Mouse (Mus musculus) liver, embryonic 13.5 days (tissue): ENCODE results near the gene Paqr4. TPM values are rescaled to one million over a fixed set of nuclear protein-coding genes. Genes with fewer than 3 reads are reported as not detected.

Experiments used
- ATAC-seq: fragments of 200-750 bp; cut with Nextera tagmentation; 2 replicates; pipeline ENCODE4 v1.8.0; 2017; ENCODE audit warnings: low read depth, mild to moderate bottlenecking, moderate number of reproducible peaks, moderate library complexity
- DNase-seq: peaks from one replicate; pipeline ENCODE4 v3.0.0; 2022
- H3K27ac ChIP-seq: fragments of 300-500 bp; sonication (generic); 2 replicates; pipeline ENCODE4 v1.5.1; 2015; ENCODE audit warnings: moderate library complexity, mild to moderate bottlenecking, inconsistent platforms
- H3K27me3 ChIP-seq: fragments of 300-500 bp; sonication (generic); 2 replicates; pipeline ENCODE4 v1.6.1; 2015; ENCODE audit warnings: mild to moderate bottlenecking, inconsistent platforms
- H3K36me3 ChIP-seq: fragments of 300-500 bp; sonication (generic); 2 replicates; pipeline ENCODE4 v1.6.1; 2015; ENCODE audit warnings: mild to moderate bottlenecking, inconsistent platforms
- H3K4me1 ChIP-seq: fragments of 300-500 bp; sonication (generic); replicated peaks from 2 replicates; pipeline ENCODE4 v1.6.1; 2015; ENCODE audit warnings: inconsistent platforms
- H3K4me2 ChIP-seq: fragments of 300-500 bp; sonication (generic); 2 replicates; pipeline ENCODE4 v1.6.1; 2015; ENCODE audit warnings: inconsistent platforms, mild to moderate bottlenecking, moderate library complexity
- H3K4me3 ChIP-seq: fragments of 300-500 bp; sonication (generic); replicated peaks from 2 replicates; pipeline ENCODE4 v1.5.1; 2015; ENCODE audit warnings: mild to moderate bottlenecking, inconsistent platforms
- H3K9ac ChIP-seq: fragments of 300-500 bp; sonication (generic); 2 replicates; pipeline ENCODE4 v1.6.1; 2015; ENCODE audit warnings: mild to moderate bottlenecking, inconsistent platforms
- H3K9me3 ChIP-seq: fragments of 300-500 bp; sonication (generic); replicated peaks from 2 replicates; pipeline ENCODE4 v1.6.1; 2016; ENCODE audit warnings: inconsistent platforms
- WGBS: fragments of 180-500 bp; shearing (Covaris S2); methylation state at CpG from one replicate; pipeline ENCODE4 v1.1.7; 2015; ENCODE audit not compliant: insufficient replicate concordance; 5-methylcytosine and 5-hydroxymethylcytosine counted together
- polyA plus RNA-seq: library from polyadenylated mRNA; unstranded; fragments of >200 nt; fragmentation: Nextera tagmentation; extraction: Ambion mirVana; gene quantifications from 2 replicates; pipeline ENCODE4 v1.2.1, GENCODE M21; 2015

Gene Paqr4
- polyA plus RNA-seq, 1 experiment from 2014 or later, result 7.8 TPM

DNA sequence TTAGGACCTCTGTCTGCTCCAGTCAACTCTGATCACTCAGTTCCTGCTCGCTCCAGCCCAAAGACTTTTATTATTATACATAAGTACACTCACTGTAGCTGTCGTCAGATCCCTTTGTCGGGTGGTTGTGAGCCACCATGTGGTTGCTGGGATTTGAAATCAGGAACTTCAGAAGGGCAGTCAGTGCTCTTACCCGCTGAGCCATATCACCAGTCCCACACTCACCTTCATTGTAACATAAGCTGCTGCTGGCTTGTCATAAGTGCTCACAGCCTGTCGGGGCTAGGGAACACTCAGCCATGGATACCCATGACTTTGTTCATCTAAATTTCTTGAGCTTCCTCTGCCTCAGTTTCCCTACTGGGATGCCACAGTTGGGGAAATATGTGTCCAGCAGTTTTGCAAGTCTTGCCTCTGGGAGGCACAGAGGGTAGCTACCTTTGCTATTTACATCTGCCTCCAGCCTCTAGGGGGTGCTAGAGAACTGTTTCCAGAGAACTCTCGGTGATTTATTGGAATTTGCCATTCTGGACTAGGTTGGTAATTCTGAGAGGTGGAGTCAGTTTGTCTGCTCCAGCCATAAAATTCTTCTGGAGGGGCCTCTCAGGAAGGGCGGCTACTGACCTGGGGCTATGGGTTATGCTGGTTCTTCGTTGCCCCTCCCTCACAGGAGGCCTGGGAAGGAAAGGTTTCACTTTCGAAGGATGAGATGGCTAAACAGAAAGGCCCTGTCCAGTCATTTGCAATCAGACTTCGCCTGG, 8.1 kb upstream of the Paqr4 start:
- H3K36me3 ChIP-seq, result peaks cover 5% of the 10 kb centered on the region; the same call in 1 of the 2 replicates
- H3K9ac ChIP-seq, result 0 out of 2 replicates have a peak overlapping the region, but pooled peaks have one; percentile 2
- H3K4me2 ChIP-seq, result peak overlapping the region; percentile 38
- peaks cover 20% of the 10 kb centered on the region for H3K4me1 ChIP-seq
- ATAC-seq (peak; percentile 11; the same call in 1 of the 2 replicates), DNase-seq (peak; percentile 60)
- H3K27ac ChIP-seq, result no peak overlapping the region
- 24% methylated on average over 10 of the region's 10 CpGs for WGBS
- no peaks in the 10 kb centered on the region for H3K9me3 ChIP-seq
- H3K27me3 ChIP-seq, result peaks cover 50% of the 10 kb centered on the region
- peak overlapping the region; percentile 21 for H3K4me3 ChIP-seq

DNA sequence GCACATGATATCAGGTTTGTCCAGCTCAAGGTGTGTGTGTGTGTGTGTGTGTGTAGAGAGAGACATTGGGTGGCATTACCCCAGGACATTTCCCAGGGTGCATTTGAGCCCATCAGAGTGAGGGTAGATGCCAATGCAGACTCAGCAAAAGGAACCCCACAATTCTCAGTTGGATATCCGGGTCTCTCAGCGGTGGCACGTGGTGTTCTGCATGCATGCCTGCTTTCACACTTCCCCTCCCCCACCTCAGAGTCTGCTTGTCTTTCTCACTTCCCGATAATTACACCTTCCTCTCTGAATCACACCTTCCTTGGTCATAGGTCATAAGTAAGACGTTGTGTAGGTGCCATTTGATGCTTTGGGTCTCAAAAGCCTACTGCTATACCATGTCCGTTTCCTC, 7.4 kb upstream of the Paqr4 start:
- ATAC-seq, result no peak
- H3K4me1 ChIP-seq, result peaks cover 20% of the 10 kb centered on the region
- H3K9ac ChIP-seq, result no peak overlapping the region
- WGBS, result 17% methylated on average over 6 of the region's 6 CpGs
- no peak overlapping the region for H3K4me3 ChIP-seq
- H3K4me2 ChIP-seq, result no peak overlapping the region
- H3K36me3 ChIP-seq, result peaks cover 5% of the 10 kb centered on the region; the same call in 1 of the 2 replicates
- peaks cover 57% of the 10 kb centered on the region for H3K27me3 ChIP-seq
- H3K9me3 ChIP-seq, result no peaks in the 10 kb centered on the region
- H3K27ac ChIP-seq, result no peak overlapping the region
- no peak for DNase-seq

DNA sequence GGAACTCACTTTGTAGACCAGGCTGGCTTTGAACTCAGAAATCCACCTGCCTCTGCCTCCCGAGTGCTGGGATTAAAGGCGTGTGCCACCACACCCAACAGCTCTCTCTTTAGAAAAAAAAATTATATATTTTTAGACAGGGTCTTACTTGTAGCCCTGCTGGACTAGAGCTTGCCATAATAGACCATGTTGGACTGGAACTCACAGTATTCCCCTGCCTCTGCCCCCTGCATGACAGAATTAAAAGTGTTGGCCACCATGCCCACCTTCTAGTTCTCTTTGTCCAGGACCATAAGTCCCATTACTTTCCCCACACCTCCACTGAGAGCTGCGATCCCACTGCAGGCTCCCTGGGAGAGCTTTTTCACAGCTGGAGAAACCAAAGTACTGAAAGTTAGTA, 6.8 kb upstream of the Paqr4 start:
- H3K36me3 ChIP-seq, result peaks cover 3% of the 10 kb centered on the region; the same call in 1 of the 2 replicates
- WGBS, result 61% methylated on average over 3 of the region's 3 CpGs
- no peak overlapping the region for H3K27ac ChIP-seq
- H3K4me1 ChIP-seq, result peaks cover 22% of the 10 kb centered on the region
- H3K9ac ChIP-seq, result no peak overlapping the region
- ATAC-seq (no peak), DNase-seq (no peak)
- peaks cover 63% of the 10 kb centered on the region for H3K27me3 ChIP-seq
- H3K4me3 ChIP-seq, result no peak overlapping the region
- no peak overlapping the region for H3K4me2 ChIP-seq
- H3K9me3 ChIP-seq, result no peaks in the 10 kb centered on the region

DNA sequence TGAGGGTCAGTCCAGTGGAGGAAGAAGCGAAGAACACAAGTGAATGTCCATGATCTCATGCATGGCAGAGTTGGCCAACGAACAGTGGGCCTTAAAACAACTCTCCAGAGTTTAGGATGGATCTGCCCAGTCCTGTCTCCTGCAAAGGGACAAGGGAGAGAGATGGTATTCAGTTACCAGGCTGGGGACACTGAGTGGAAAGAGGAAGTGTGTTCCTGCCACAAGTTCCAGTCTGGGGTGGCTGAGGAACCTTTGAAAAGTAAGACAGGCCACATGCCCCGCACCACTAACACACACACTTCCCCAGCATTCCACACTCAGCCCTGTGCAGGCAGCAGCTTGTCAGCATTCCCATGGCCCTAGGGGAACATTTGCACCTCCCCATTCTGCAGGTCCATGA, 6.1 kb upstream of the Paqr4 start:
- Histone ChIP-seq H3K27ac (no peak overlapping the region), H3K4me1 (peaks cover 30% of the 10 kb centered on the region), H3K4me2 (no peak overlapping the region), H3K4me3 (no peak overlapping the region), H3K36me3 (no peaks in the 10 kb centered on the region), H3K9ac (no peak overlapping the region), H3K27me3 (peaks cover 70% of the 10 kb centered on the region), H3K9me3 (no peaks in the 10 kb centered on the region)
- WGBS, result 52% methylated on average over 3 of the region's 3 CpGs
- DNase-seq, result no peak
- ATAC-seq, result no peak

DNA sequence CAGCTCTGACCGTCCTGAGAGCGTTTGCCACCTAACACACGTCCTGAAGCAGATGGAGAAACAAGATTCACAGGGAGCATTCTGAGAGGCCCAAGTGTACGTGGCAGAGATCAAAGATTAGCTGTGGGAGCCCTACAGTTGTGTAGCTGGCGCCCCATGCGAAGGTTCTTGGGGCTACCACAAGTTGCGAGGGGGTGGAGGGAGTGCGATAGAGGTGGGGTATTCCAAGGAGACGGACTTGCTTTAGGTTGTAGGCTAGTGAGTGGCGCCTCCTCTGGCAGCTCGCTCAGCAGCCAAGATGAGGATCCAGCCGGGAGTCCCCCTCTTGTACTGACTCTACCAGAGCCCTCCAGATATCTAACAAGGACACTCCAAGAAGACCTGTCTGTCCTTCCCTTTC, 5.6 kb upstream of the Paqr4 start:
- WGBS, result 8% methylated on average over 12 of the region's 12 CpGs
- Histone ChIP-seq H3K4me3 (no peak overlapping the region), H3K4me2 (no peak overlapping the region; the same call in 1 of the 2 replicates), H3K9ac (no peak overlapping the region), H3K9me3 (no peaks in the 10 kb centered on the region), H3K27ac (no peak overlapping the region), H3K27me3 (peaks cover 75% of the 10 kb centered on the region), H3K36me3 (no peaks in the 10 kb centered on the region), H3K4me1 (peaks cover 34% of the 10 kb centered on the region)
- no peak for DNase-seq
- no peak for ATAC-seq

DNA sequence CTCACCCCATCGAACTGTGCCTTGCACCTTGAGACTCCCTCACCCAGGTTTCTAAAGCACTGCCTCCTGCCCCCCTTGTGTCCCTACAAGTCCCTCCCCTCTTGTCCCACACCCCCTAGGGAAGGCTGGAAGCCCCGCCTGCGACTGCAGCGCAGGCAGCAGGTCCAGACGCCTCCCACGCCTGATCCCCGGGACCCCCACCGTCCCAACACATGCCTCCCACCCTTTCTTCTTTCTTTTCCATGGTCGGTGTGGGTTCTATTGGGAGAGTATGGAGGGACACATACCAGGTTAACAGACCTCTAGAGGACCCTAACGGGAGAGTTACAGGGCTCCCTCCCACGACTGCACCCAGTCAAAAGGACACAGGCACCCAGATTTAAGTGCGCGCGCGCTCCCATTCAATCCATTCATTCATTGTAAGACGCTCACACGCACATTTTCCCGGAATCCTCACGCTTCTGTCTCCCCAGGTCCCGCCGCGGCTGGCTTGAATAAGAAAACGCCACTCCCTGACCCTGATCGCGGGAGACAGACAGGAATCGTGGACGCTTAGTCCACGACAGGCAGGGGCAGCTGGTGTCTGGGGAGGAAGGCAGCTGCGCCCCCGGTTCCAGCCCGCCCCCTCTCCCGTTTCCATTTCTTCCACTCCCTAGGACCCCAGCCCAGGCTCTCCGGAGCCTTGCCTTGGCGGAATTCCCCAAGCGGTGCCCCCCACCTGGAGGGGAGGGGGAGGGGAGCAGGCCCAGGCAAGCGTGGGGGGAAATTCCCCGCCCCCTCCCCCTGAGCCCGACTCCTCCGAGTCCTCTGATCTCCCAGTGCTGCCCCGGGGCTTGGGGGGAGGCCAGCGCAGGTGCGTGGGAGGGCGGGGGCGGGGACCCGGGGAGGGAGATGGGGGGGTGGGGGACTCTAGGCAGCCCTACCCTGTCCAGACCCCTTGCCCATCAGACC, 4.9 kb upstream of the Paqr4 start, which contains the start of gene Kremen2:
Gene Kremen2 (minus strand): TSS at position 533 of the 951 bp plus-strand sequence.
- no peak within 1 kb of the TSS; the same call in 1 of the 2 replicates for H3K27ac ChIP-seq
- no peaks in the 10 kb centered on the region for H3K36me3 ChIP-seq
- peak within 1 kb of the TSS; percentile 27 for H3K4me3 ChIP-seq
- no peak within 1 kb of the TSS for H3K9ac ChIP-seq
- H3K27me3 ChIP-seq, result peaks cover 82% of the 10 kb centered on the region
- ATAC-seq (no peak), DNase-seq (no peak)
- H3K9me3 ChIP-seq, result no peaks in the 10 kb centered on the region
- 3% methylated on average over 43 of the region's 45 CpGs for WGBS
- H3K4me1 ChIP-seq, result peaks cover 41% of the 10 kb centered on the region
- peak within 1 kb of the TSS; percentile 45 for H3K4me2 ChIP-seq

DNA sequence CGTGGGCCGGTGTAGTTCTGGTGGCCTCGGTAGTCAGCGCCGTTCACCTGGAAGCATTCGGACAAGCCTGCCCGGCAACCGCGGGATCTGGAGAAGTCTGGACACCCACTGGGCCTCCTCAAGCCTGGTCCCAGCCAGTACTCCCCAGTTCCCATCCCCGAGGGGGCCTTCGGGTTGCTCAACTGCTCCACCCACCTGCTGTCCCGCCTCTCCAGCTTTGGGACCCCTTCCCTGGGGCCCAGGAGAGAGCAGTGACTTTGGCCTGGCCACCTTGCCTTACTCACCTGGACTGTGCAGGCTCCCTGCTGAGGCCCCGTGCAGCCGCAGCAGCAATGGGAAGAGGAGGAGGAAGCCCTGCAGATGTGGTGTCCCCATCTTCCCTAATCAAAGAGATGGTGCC, 4.0 kb upstream of the Paqr4 start:
- no peak for ATAC-seq
- no peak overlapping the region for H3K4me3 ChIP-seq
- no peak overlapping the region for H3K9ac ChIP-seq
- peaks cover 51% of the 10 kb centered on the region for H3K4me1 ChIP-seq
- no peak overlapping the region for H3K4me2 ChIP-seq
- H3K9me3 ChIP-seq, result no peaks in the 10 kb centered on the region
- WGBS, result 6% methylated on average over 14 of the region's 14 CpGs
- peaks cover 91% of the 10 kb centered on the region for H3K27me3 ChIP-seq
- no peak for DNase-seq
- H3K27ac ChIP-seq, result no peak overlapping the region
- no peaks in the 10 kb centered on the region for H3K36me3 ChIP-seq

DNA sequence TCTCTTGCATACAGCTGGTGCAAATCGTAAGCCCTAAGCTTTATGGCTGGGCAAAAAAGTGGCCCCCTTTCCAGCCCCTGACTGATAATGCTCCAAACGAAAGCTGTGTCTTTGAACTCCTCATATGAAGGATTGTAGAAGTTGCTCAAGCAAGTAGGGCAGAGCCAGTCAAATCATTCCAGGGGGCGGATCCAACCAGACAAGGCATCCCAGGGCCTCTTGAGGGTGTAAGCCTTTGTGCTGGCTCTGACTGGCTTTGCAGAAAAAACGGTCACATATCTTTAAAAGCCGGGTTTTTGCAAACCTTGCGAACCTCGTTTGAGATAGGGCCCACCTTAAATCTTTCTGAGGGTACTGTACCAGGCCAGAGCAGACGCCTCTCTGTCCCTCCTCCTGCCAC, 3.4 kb upstream of the Paqr4 start:
- Histone ChIP-seq H3K4me1 (peaks cover 54% of the 10 kb centered on the region), H3K36me3 (no peaks in the 10 kb centered on the region), H3K9me3 (no peaks in the 10 kb centered on the region), H3K4me2 (no peak overlapping the region), H3K27ac (no peak overlapping the region), H3K9ac (no peak overlapping the region), H3K27me3 (peaks cover 97% of the 10 kb centered on the region), H3K4me3 (no peak overlapping the region)
- ATAC-seq, result no peak
- no peak for DNase-seq
- 16% methylated on average over 8 of the region's 8 CpGs for WGBS

DNA sequence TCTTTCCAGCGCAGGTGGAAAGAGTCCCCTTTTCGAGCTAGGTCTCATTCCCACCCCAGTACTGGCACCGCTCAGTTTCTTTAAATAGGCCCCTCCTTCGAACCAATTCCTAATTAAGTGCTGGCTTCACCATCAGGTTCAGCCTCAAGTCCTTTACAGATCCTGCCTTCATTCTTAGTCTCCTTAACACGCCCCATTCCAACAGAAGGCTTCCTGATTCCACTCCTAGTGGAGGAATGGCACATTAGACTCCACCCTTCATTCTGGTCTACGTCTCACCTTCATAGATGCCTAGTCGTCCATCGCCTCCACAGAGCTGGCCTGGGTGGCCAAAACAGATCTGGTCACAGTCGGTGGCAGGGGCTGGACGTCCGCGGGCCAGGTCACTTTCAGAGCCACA, 2.3 kb upstream of the Paqr4 start:
- no peak for DNase-seq
- Histone ChIP-seq H3K4me3 (0 out of 2 replicates have a peak overlapping the region, but pooled peaks have one; percentile 12), H3K27me3 (peaks cover 99% of the 10 kb centered on the region), H3K4me2 (no peak overlapping the region), H3K4me1 (peaks cover 58% of the 10 kb centered on the region), H3K9ac (no peak overlapping the region), H3K27ac (no peak overlapping the region), H3K36me3 (no peaks in the 10 kb centered on the region), H3K9me3 (no peaks in the 10 kb centered on the region)
- WGBS, result 46% methylated on average over 12 of the region's 12 CpGs
- ATAC-seq, result no peak

DNA sequence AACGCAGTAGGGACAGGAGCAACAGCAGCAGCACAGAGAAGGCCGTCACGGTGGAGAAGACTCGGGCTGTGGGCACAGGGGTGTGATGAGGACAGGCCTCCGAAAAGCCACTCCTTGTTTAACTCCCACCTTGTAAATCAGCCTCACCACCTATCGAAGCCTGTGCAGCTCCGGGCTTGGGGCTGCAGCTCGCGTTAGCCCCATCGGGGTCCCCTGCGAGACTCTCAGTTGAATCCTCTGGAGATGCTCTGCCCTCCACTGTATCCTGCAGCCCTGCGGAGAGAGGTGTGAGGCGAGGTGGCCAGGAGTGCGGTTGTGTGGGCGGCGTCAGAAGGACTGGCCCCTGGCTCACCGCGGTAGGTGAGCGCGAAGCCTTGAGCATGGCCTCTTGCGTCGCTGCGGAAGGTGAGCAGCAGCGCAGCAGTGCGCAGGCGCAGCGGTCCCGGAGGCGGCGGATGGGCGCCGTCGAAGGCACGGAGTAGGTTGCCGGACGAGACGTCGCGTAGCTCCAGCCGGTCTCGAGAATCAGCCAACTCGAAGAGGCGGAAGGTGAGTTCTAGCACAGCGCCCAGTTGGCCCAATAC, 1.6 kb upstream of the Paqr4 start:
- Histone ChIP-seq H3K27ac (no peak overlapping the region), H3K9ac (no peak overlapping the region), H3K4me1 (peaks cover 63% of the 10 kb centered on the region), H3K36me3 (peaks cover 4% of the 10 kb centered on the region), H3K4me3 (peak overlapping the region; percentile 12; the same call in 1 of the 2 replicates), H3K9me3 (no peaks in the 10 kb centered on the region), H3K27me3 (peaks cover 100% of the 10 kb centered on the region), H3K4me2 (no peak overlapping the region; the same call in 1 of the 2 replicates)
- 9% methylated on average over 44 of the region's 44 CpGs for WGBS
- ATAC-seq, result no peak
- no peak for DNase-seq
